Mouse (Mus musculus) left cerebral cortex, adult 8-10 months (tissue): ENCODE measurements around the gene Mfap1a. TPM values are rescaled to one million over a fixed set of nuclear protein-coding genes. Genes with fewer than 3 reads are reported as not detected.
"Not testable (repeated sequence)": the region's sequence is repeated elsewhere in the genome, so short reads cannot be mapped to it uniquely, and the experiment has no call there.

Experiments used
- DNase-seq, 2 experiments: peaks; one replicate each; pipeline ENCODE4 v3.0.0; 2022; ENCODE audit warnings: low spot score in 2 of 2
- total RNA-seq, 4 experiments: library from RNA; stranded (reverse); gene quantifications; 2 replicates each; pipeline ENCODE4 v1.2.4; 2022

Gene Mfap1a
- total RNA-seq, 4 experiments from 2014 or later: 31.1 to 37.4 (median 33.7) TPM

GRCm38 (mm10) chr2:121477491-121478266, 28.8 kb downstream of the Mfap1a start:
- DNase-seq: no peak

GRCm38 (mm10) chr2:121475306-121475705, 31.2 kb downstream of the Mfap1a start:
- DNase-seq: not testable (repeated sequence)

- no peak for DNase-seq
Observed at GRCm38 (mm10) chr2:121474180-121474535, 32.3 kb downstream of the Mfap1a start.

GRCm38 (mm10) chr2:121473301-121474179, 32.9 kb downstream of the Mfap1a start, which contains the start of gene Mfap1b:
Gene Mfap1b, minus strand, starts transcription at chr2:121474067.
- peak; percentile 57 to 82 for DNase-seq

- DNase-seq: not testable (repeated sequence)
Observed at GRCm38 (mm10) chr2:121472783-121473182, 33.7 kb downstream of the Mfap1a start.

GRCm38 (mm10) chr2:121468982-121469381, 37.5 kb downstream of the Mfap1a start:
- DNase-seq: not testable (repeated sequence)

GRCm38 (mm10) chr2:121460071-121460470, 46.4 kb downstream of the Mfap1a start:
- DNase-seq: no peak

GRCm38 (mm10) chr2:121456692-121457642, 49.5 kb downstream of the Mfap1a start, which contains the start of gene Serinc4:
Gene Serinc4, minus strand, starts transcription at chr2:121456781.
- DNase-seq: peak; percentile 68 to 73

- DNase-seq: no peak
Observed at GRCm38 (mm10) chr2:121455534-121455933, 50.9 kb downstream of the Mfap1a start.

- no peak for DNase-seq
Observed at GRCm38 (mm10) chr2:121453917-121454316, 52.5 kb downstream of the Mfap1a start.

GRCm38 (mm10) chr2:121452990-121453389, 53.5 kb downstream of the Mfap1a start, which contains the start of gene Hypk:
Gene Hypk, plus strand, starts transcription at chr2:121453290.
- DNase-seq: no peak

GRCm38 (mm10) chr2:121452361-121452760, 54.1 kb downstream of the Mfap1a start:
- DNase-seq: no peak

- no peak for DNase-seq
Observed at GRCm38 (mm10) chr2:121450093-121450492, 56.4 kb downstream of the Mfap1a start.

- DNase-seq: no peak
Observed at GRCm38 (mm10) chr2:121449545-121450011, 56.9 kb downstream of the Mfap1a start.

- DNase-seq: peak; percentile 93 to 99
Observed at GRCm38 (mm10) chr2:121448739-121449535, 57.5 kb downstream of the Mfap1a start, which contains the start of gene Serf2. Gene Serf2, plus strand, starts transcription at chr2:121449195.

- no peak for DNase-seq
Observed at GRCm38 (mm10) chr2:121448136-121448535, 58.3 kb downstream of the Mfap1a start.

- no peak for DNase-seq
Observed at GRCm38 (mm10) chr2:121447006-121447405, 59.5 kb downstream of the Mfap1a start.

GRCm38 (mm10) chr2:121446506-121446905, 60.0 kb downstream of the Mfap1a start:
- no peak for DNase-seq

GRCm38 (mm10) chr2:121445117-121445516, 61.3 kb downstream of the Mfap1a start:
- DNase-seq: no peak

- no peak for DNase-seq
Observed at GRCm38 (mm10) chr2:121444178-121444577, 62.3 kb downstream of the Mfap1a start, which contains the start of gene Ell3. Gene Ell3, minus strand, starts transcription at chr2:121444278.
